Mouse (Mus musculus) lung, postnatal 25 days (tissue): Measurements from ENCODE around the gene Sv2c.
"Not testable (repeated sequence)": the region's sequence is repeated elsewhere in the genome, so short reads cannot be mapped to it uniquely, and the experiment has no call there.

Experiments used
- DNase-seq: peaks from one replicate; pipeline ENCODE4 v3.0.0; 2022; ENCODE audit warnings: low spot score

Sv2c gene

GRCm38 (mm10) chr13:95968031-95968430, 164.3 kb downstream of the Sv2c start:
- not testable (repeated sequence) for DNase-seq

- peak; percentile 28 for DNase-seq
Observed at GRCm38 (mm10) chr13:95966791-95967190, 165.6 kb downstream of the Sv2c start.

GRCm38 (mm10) chr13:95965596-95965995, 166.8 kb downstream of the Sv2c start:
- DNase-seq = no peak

- no peak for DNase-seq
Observed at GRCm38 (mm10) chr13:95965162-95965561, 167.2 kb downstream of the Sv2c start.

- DNase-seq = peak; percentile 21
Observed at GRCm38 (mm10) chr13:95964226-95964625, 168.2 kb downstream of the Sv2c start.

GRCm38 (mm10) chr13:95963671-95964070, 168.7 kb downstream of the Sv2c start:
- DNase-seq = no peak

GRCm38 (mm10) chr13:95961905-95962304, 170.5 kb downstream of the Sv2c start:
- no peak for DNase-seq

- no peak for DNase-seq
Observed at GRCm38 (mm10) chr13:95961191-95961791, 171.1 kb downstream of the Sv2c start.

DNA sequence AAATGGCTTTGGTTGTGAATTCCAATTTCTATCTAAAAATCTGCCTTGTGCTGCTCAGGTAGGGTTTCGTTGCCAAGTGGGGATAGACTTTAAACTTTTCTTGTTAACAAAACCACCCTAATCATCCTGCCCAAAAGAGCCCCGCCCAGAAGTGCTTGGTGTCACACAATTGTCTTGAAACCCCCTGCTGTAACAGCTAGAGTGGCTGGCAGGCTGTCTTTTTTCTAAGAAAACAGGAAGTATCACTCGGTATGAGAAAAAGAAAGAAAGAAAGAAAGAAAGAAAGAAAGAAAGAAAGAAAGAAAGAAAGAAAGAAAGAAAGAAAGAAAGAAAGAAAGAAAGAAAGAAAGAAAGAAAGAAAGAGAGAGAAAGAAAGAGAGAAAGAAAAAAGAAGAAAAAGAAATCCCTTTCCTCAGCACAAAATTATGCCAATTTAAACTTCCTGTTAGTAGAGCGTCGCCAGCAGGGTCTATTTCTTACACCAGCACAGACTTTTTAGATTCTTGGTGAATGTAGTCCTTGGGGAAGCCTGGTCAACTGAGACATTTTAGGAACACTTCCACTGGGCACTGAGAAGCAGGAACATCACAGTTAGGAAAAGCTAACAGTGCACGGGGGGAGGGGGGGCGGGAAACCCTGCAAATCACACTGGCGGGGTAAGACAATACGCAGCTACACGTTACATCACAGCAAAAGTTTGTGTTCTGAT, 171.7 kb downstream of the Sv2c start:
- DNase-seq = no peak

DNA sequence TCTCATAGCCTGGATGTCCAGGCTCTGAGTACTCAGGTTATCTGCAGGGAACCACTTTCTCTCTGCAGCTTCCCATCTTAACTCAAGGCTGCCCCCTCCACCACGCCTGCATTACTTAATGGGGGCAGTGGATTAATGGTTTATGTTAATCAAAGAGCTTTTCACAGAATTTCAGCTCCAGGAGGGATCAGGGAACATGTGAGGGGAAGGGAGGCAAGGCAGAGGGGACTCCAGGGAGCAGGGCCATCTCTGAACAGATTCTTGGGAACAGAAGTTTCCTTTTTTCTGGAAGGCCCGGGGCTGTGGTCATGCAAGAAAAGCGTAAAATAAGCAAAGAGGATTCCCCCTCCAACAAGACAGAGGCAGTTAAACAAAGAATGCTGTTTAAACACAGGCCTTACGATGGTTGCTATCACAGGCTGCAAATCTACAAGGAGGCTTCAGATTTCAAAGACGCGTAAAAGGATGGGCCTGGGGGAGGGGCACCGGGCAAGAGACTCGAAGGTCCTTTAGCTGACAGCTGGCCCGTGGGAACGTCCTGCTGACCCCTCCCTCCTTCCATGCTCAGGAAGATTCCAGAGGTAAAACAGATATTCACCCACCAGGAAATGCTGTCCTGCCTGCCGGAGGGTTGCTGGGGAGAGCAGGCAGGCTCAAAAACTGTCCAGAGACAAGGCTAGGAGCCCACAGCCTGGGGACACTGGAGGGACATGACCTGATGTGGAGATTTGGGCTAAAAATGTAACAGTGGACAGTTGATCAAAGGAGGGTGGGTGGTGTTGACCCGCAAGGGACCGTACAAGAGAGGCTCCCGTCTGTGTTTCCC, 172.5 kb downstream of the Sv2c start:
- no peak for DNase-seq

DNA sequence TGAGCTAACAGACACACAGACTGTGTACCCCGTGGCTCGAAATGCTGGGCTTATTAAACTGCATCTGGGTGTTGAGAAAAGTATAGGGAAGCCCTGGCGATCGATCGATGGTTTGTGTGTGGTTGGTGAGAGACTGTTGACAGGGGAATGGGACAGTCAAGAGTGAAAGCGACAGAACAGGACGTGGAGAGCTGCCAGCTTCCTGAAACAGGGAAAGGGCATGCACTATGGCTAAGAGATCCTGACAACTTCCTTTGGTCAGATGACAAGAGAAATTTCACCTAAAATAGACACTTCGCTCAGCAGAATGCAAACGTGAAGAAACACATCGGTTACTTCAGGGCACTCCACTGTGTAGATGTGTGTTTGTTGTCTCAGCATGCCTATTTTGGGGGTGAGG, 175.2 kb downstream of the Sv2c start:
- no peak for DNase-seq

DNA sequence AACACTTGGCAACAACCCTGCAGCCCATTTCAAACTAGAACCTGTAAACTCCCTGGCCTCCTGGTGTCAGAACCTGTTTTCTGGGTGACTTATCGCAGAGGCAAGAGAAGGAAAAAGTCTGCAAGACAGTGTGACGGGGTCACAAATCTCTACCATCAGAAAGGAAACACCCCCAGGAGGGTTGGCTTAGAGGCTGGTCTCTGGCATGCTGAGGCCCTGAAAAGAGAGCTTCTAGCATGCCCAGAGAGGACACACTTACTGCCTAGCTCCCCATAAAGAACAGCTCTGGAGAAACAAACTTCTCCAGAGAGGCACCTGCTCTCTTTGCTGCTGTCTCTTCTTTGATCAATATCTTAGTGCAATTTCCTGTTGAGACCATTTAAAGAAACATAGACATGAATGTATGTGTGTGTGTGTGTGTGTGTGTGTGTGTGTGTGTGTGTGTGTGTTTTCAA, 176.0 kb downstream of the Sv2c start:
- DNase-seq = no peak

DNA sequence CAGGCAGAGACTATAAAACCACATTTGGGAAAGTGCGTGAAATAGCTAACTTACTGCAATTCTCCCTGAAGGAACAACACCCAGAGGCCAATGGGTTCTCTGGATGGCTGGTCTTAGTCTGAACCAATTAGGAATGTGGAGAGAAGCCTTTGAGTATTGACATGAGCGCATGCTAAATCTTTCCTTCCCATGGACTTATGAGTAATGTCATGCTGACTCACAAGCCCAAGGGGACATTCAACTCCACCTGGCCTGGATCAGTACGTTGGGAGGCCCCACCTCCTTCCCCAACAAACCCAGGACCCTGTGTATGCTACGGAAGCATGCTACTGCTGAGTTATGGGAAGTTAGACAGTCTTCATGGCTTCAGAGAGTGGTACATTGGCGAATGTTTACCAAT, 177.2 kb downstream of the Sv2c start:
- DNase-seq = no peak

- no peak for DNase-seq
Observed at GRCm38 (mm10) chr13:95953636-95954035, 178.7 kb downstream of the Sv2c start.

- DNase-seq = no peak
Observed at GRCm38 (mm10) chr13:95952263-95952662, 180.1 kb downstream of the Sv2c start.

GRCm38 (mm10) chr13:95951098-95951894, 181.1 kb downstream of the Sv2c start:
- DNase-seq = peak; percentile 40

GRCm38 (mm10) chr13:95950434-95951091, 181.8 kb downstream of the Sv2c start:
- DNase-seq = no peak

DNA sequence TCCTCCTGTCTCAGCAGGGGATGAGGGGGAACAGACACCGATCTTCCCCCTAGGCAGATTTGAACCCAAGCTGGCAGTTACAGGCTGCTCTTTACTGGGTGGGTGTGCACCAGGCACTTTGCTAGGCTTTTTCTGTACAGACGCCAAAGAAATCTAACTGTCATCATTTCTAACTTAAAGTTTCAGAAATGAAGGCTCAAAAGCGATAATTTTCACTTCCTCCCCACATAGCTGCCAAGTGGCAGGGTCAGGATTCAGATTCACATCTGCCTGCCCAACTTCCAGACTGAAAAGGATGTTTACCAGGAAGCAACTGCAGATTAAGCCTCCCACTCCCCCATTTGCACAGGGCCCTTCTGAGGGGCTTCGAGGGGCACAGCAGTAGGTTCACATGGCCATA, 183.0 kb downstream of the Sv2c start:
- DNase-seq = no peak

GRCm38 (mm10) chr13:95948821-95949220, 183.6 kb downstream of the Sv2c start:
- no peak for DNase-seq

DNA sequence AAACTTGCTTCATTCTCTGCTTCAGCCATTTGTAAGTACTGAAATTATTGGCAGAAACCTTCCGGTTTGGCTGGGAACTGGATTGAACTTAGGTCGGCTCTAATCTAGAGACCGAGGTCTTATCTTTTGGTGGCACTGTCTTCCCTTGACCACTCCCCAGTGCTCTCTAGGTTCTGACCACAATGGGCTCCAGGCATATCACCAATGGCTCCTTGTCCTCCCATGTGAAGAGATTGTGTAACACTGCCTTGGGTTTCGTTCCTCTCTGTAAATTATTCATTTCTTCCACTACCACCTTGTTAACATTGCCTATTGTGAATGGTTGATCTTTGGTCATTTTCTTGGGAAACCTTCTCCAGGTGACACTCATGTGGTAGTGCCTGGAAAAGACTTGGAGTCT, 184.0 kb downstream of the Sv2c start:
- DNase-seq = no peak

- DNase-seq = no peak
Observed at GRCm38 (mm10) chr13:95945937-95946507, 186.4 kb downstream of the Sv2c start.
